Mouse (Mus musculus): Measurements from ENCODE around the gene Mon1b.

Mon1b gene

DNA sequence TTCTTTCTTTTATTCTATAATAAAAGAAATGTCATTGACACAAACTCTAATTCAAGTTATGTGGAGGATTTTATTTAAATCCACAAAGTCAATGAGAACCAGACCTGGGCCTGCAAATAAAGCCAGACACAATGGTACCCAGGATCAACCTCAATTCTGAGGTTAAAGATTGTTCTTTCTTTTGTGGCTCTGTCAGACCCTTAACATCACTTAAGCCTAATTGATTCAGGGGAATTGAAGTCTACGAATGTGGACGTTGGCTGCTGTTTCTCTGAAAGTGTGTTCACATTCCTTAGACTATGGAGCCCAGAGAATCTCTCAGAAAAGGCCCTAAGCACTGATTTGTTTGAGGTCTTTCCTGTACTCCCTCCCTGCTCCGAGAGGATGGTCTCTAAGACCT, 37.9 kb downstream of the Mon1b start:
- DNase-seq (ENCODE audit: inconsistent ontology term): peak; percentile 85

DNA sequence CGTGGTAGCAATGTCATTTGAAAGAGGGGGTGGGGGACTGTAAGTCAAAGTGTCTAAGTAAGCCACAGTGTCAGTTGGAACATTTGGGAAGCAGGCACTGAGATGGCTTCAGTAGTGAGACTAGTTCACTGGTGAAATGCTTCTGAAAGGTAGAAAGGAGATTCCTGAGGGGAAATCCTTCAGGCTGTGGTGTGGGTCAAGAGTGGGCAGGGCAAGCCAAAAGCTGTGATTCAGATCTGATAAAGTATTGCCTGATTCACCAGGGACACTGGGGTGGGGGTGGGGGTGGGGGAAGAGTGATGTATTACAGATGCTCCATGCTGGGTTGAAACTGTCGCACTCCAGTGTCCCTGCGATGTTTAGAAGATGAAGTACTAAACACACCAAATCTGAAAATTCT, 39.2 kb downstream of the Mon1b start:
- DNase-seq (ENCODE audit: inconsistent ontology term): peak; percentile 22

DNA sequence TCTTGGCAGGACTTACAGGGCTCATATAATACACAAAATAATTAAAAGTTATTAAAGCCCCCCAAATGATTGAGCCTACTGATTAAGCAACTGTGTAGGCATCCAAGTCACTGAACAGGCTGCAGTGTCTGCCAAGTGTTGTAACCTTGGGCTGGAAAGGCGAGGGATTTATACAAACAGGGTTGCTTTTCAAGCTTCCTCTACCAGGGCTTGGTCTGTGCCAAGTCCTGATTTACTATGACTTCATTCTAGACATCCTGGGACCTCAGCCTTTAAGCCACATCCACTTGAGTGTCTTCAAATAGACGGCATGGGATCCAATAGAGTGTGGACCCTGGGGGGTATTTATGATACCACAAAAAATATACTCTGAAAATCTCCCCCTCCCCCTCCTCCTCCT, 39.9 kb downstream of the Mon1b start:
- DNase-seq (ENCODE audit: inconsistent ontology term): peak; percentile 21

DNA sequence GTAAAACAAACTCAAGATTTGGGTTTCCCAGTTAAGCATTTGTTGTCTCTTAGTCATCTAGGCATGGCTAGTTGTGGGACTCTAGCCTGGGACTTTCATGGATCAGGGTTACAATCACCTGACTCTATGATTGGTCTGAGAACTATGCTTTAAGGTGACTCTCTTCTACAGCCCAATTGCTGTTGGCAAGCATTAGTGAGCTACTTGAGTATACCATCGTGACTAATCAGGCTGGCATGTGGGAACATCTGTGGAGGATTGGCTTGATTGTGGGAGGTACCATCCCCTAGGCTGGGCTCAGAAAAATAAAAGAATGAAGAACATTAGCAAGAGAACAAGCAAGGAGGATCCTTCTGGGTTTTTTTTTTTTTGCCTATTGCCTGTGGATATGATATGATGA, 41.4 kb downstream of the Mon1b start:
- peak; percentile 26 for DNase-seq (ENCODE audit: inconsistent ontology term)

DNA sequence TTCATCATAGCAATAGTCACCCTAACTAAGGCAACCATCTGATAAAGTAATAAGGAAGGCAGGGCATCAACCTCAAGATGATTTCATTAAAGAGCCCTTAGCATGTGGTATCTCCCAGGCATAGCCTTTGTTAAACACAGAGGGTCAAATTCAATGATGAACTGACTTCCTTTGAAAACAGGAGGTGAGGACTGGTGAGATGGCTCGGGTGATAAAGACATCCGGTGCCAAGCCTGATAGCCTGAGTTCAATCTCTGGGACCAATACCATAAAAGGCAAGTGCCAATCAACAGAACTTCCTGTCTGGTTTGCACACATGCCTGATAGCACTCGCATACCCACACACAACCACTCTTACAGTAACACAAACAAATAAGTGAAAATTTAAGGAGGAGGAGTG, 44.0 kb downstream of the Mon1b start:
- DNase-seq (ENCODE audit: inconsistent ontology term): no peak

DNA sequence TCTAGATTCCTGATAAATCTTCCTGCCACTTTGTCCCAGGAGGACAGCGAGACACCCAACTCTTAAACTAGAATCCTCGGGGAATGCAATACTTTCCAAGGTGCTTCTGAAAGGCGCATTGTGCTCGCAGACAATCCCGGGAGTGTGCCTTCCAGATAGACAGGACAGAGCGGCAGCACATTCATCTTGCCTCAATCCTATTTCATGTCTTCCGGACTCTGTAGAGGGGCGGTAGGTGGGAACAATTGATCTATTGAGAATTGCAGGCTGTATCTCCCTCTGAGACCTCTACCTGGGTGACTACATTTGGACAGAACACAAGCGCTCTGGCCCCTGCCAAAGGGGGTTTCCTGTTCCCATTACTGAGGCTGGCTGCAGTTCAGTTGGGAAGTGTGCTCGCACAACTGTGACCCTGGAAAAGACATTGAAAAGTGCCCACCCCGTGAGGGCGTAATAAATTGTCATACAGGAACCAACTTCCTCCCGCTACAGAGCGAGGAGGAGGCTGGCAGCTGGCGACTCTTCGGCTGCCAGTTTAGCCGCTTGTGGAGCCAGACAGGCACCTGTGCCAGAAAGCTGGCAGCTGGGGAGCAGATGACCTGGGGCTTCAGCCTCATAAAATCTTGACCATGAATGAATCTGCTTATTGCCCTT, 52.6 kb downstream of the Mon1b start:
- DNase-seq (ENCODE audit: inconsistent ontology term): peak; percentile 26

DNA sequence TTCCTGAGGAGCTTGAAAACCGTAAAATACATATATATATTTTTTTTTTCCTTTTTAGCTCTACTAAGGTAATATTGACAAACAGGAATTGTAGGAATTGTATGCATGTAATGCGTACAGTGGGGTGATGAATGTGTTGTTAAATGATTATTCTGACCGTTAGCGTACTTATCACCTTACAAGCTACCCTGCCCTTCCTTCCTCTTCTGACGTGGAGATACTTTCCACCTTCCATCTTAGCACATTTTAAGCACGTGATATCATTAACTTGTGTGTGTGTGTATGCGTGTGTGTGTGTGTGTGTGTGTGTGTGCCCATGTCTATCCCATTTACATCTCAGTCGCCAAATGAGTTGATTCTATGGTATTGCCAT, 53.1 kb downstream of the Mon1b start:
- DNase-seq (ENCODE audit: inconsistent ontology term): no peak

DNA sequence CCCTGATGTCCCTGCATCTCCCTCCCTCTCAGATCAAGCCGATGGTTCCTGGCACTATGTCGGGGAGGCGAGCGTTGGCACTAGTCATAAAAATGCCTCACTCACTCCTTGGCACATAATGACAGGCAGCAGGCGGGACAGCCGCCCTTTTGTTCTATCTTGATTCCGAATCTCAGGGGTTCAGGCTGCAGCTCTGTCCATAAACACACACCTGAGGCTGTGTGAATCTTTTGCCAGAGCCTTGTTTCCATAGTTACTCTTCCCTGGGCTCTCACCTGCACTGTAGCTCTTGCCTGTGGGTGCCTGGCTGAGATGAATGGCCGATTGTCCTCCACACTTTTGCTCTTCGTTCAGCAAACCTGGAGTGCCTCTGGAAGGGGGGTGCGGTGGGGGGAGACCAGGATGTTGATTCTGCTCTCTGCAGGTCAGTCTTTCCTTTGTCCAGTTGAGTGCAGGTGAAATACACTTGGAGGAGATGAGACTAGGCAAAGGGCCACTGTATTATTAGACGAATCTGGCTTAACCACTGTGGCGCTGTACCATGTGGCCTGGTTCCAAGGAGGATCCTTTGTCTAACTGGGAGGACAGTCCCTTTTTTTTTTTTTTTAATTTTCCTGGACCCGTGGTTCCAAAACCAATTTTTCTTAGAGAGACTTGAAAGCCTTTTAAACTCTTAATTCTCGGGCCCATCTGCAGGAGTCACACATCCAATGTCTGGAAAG, 56.4 kb downstream of the Mon1b start:
- peak; percentile 44 for DNase-seq (ENCODE audit: inconsistent ontology term)

All from Muller cell, postnatal 12 days (primary cell).